Mouse (Mus musculus) ES-E14 (cell line): ENCODE measurements around the gene Prkx. TPM values are rescaled to one million over a fixed set of nuclear protein-coding genes. Genes with fewer than 3 reads are reported as not detected.

Source experiments
- DNase-seq: peaks from one replicate; pipeline ENCODE4 v3.0.0-alpha.2; 2013; ENCODE audit warnings: low read depth, low spot score
- H3K27ac ChIP-seq: 2 replicates; pipeline ENCODE4 v1.5.1; 2012; ENCODE audit warnings: low read depth, mild to moderate bottlenecking, low read length, moderate library complexity, mixed read lengths; ENCODE audit not compliant: poor library complexity, insufficient read depth, severe bottlenecking
- H3K36me3 ChIP-seq: 2 replicates; pipeline ENCODE4 v1.6.1; 2012; ENCODE audit warnings: mild to moderate bottlenecking, low read length, moderate library complexity, mixed read lengths; ENCODE audit not compliant: control insufficient read depth, poor library complexity, insufficient read depth, severe bottlenecking
- H3K4me1 ChIP-seq, 2 experiments: fragments of 150-350 bp in 1 of 2; sonication (generic) in 1 of 2; 2 replicates each; pipeline ENCODE4 v1.6.1; 2012; ENCODE audit warnings: low read length in 2 of 2, mild to moderate bottlenecking in 1 of 2, mixed read lengths in 1 of 2; ENCODE audit not compliant: control insufficient read depth in 2 of 2, insufficient read depth in 2 of 2, poor library complexity in 1 of 2
- H3K4me3 ChIP-seq, 2 experiments: fragments of 150-350 bp in 1 of 2; sonication (generic) in 1 of 2; 2 replicates each; pipeline ENCODE4 v1.5.1; 2012; ENCODE audit warnings: low read length in 2 of 2, low read depth in 1 of 2, mild to moderate bottlenecking in 1 of 2, mixed read lengths in 1 of 2; ENCODE audit not compliant: insufficient read depth in 1 of 2, poor library complexity in 1 of 2, severe bottlenecking in 1 of 2
- H3K9ac ChIP-seq: 2 replicates; pipeline ENCODE4 v1.6.1; 2012; ENCODE audit warnings: low read depth, mild to moderate bottlenecking, low read length, mixed read lengths; ENCODE audit not compliant: poor library complexity, insufficient read depth, severe bottlenecking
- H3K9me3 ChIP-seq: fragments of 150-350 bp; sonication (generic); 2 replicates; pipeline ENCODE4 v1.6.1; 2012; ENCODE audit warnings: low read depth, mild to moderate bottlenecking, low read length; ENCODE audit not compliant: control insufficient read depth, insufficient read depth
- CHD2 ChIP-seq: IDR thresholded peaks from 2 replicates; pipeline ENCODE4 v1.6.1; 2014; ENCODE audit warnings: mild to moderate bottlenecking, low read depth, low read length, inconsistent platforms
- HCFC1 ChIP-seq: IDR thresholded peaks from 2 replicates; pipeline ENCODE4 v1.6.1; 2012; ENCODE audit warnings: low read length, inconsistent platforms, borderline replicate concordance; ENCODE audit not compliant: insufficient read depth
- MAFK ChIP-seq: IDR thresholded peaks from 2 replicates; pipeline ENCODE4 v1.6.1; 2014; ENCODE audit warnings: mild to moderate bottlenecking, low read depth, low read length, inconsistent platforms; ENCODE audit not compliant: insufficient read depth
- ZC3H11A ChIP-seq: IDR thresholded peaks from 2 replicates; pipeline ENCODE4 v1.6.1; 2012; ENCODE audit warnings: low read depth, mild to moderate bottlenecking, inconsistent platforms, low read length, borderline replicate concordance
- ZNF384 ChIP-seq: IDR thresholded peaks from 2 replicates; pipeline ENCODE4 v1.6.1; 2012; ENCODE audit warnings: low read depth, low read length, inconsistent platforms
- in situ Hi-C, 2 experiments: fragments of 600-800 bp; cut with MboI; formaldehyde crosslinking; loops; one replicate each; pipeline ENCODE4 v1.15.1; 2025; ENCODE audit warnings: low sequenced_read_pairs in 2 of 2, inconsistent platforms in 1 of 2; ENCODE audit not compliant: unreplicated experiment in 2 of 2
- total RNA-seq: library from RNA; depleted of rRNA; stranded (reverse); fragments of 300-350 nt; gene quantifications from 2 replicates; pipeline ENCODE4 v1.2.3, GENCODE M21; 2012

Gene Prkx
- total RNA-seq, 1 experiment = 9.1 TPM

- Histone ChIP-seq H3K9ac (peak overlapping the region; percentile 83), H3K27ac (no peak overlapping the region; the same call in 1 of the 2 replicates), H3K4me3 (peak overlapping the region; percentile 86 to 87), H3K4me1 (no peaks in the 10 kb centered on the region), H3K9me3 (no peaks in the 10 kb centered on the region), H3K36me3 (no peaks in the 10 kb centered on the region)
- in situ Hi-C loops = no loop called here
- TF ChIP-seq MAFK (no peak), CHD2 (no peak), HCFC1 (no peak), ZNF384 (no peak), ZC3H11A (no peak)
- DNase-seq = no peak
These were observed 868 bp downstream of the Prkx start for GRCm38 (mm10) chrX:77794962-77795857.

- DNase-seq = no peak
- in situ Hi-C loops = no loop called here
- Histone ChIP-seq H3K4me3 (no peak overlapping the region), H3K27ac (no peak overlapping the region), H3K9me3 (no peaks in the 10 kb centered on the region), H3K36me3 (no peaks in the 10 kb centered on the region), H3K4me1 (no peaks in the 10 kb centered on the region), H3K9ac (no peak overlapping the region)
- TF ChIP-seq MAFK = no peak
- TF ChIP-seq ZNF384 = no peak
- TF ChIP-seq CHD2 = no peak
- no peak for TF ChIP-seq ZC3H11A
- no peak for TF ChIP-seq HCFC1
These were observed 7.4 kb downstream of the Prkx start for GRCm38 (mm10) chrX:77788675-77789074.

GRCm38 (mm10) chrX:77786354-77786753, 9.7 kb downstream of the Prkx start:
- H3K27ac ChIP-seq = no peak overlapping the region
- DNase-seq = no peak
- TF ChIP-seq CHD2 (no peak), ZNF384 (no peak), HCFC1 (no peak), MAFK (no peak), ZC3H11A (no peak)
- in situ Hi-C loops = no loop called here
- no peaks in the 10 kb centered on the region for H3K36me3 ChIP-seq
- no peaks in the 10 kb centered on the region for H3K9me3 ChIP-seq
- no peak overlapping the region for H3K4me3 ChIP-seq
- no peak overlapping the region for H3K9ac ChIP-seq
- H3K4me1 ChIP-seq = no peaks in the 10 kb centered on the region

GRCm38 (mm10) chrX:77777822-77778221, 18.3 kb downstream of the Prkx start:
- Histone ChIP-seq H3K4me1 (no peaks in the 10 kb centered on the region), H3K9me3 (no peaks in the 10 kb centered on the region), H3K27ac (no peak overlapping the region), H3K9ac (no peak overlapping the region), H3K36me3 (no peaks in the 10 kb centered on the region; the same call in 1 of the 2 replicates), H3K4me3 (no peak overlapping the region)
- peak; percentile 8 for DNase-seq
- TF ChIP-seq ZNF384 = no peak
- no peak for TF ChIP-seq MAFK
- no peak for TF ChIP-seq HCFC1
- no peak for TF ChIP-seq CHD2
- TF ChIP-seq ZC3H11A = no peak
- in situ Hi-C loops = no loop called here
